Mouse (Mus musculus) hindbrain, postnatal 0 days (tissue): ENCODE measurements around the gene Tmem132b. TPM values are rescaled to one million over a fixed set of nuclear protein-coding genes. Genes with fewer than 3 reads are reported as not detected.
A peak's percentile ranks its signal among the peaks of the same experiment; 100 is the strongest.
"Not testable (repeated sequence)": the region's sequence is repeated elsewhere in the genome, so short reads cannot be mapped to it uniquely, and the experiment has no call there.

Experiments
- ATAC-seq: fragments of 200-750 bp; cut with Nextera tagmentation; 2 replicates; pipeline ENCODE4 v1.8.0; 2017; ENCODE audit warnings: mild to moderate bottlenecking, moderate TSS enrichment, moderate library complexity
- DNase-seq: peaks from one replicate; pipeline ENCODE4 v3.0.0-alpha.2; 2015; ENCODE audit warnings: low spot score
- H3K27ac ChIP-seq: fragments of 300-500 bp; sonication (generic); 2 replicates; pipeline ENCODE4 v1.5.1; 2014; ENCODE audit warnings: mild to moderate bottlenecking
- H3K27me3 ChIP-seq: fragments of 300-500 bp; sonication (generic); 2 replicates; pipeline ENCODE4 v1.6.1; 2014; ENCODE audit warnings: low read length, mixed read lengths; ENCODE audit not compliant: insufficient read depth
- H3K36me3 ChIP-seq: fragments of 300-500 bp; sonication (generic); 2 replicates; pipeline ENCODE4 v1.6.1; 2014; ENCODE audit warnings: low read length, mixed read lengths; ENCODE audit not compliant: insufficient read depth
- H3K4me1 ChIP-seq: fragments of 300-500 bp; sonication (generic); 2 replicates; pipeline ENCODE4 v1.6.1; 2014; ENCODE audit warnings: antibody characterized with exemption, low read length, mixed read lengths; ENCODE audit not compliant: insufficient read depth
- H3K4me2 ChIP-seq: fragments of 300-500 bp; sonication (generic); 2 replicates; pipeline ENCODE4 v1.6.1; 2014; ENCODE audit warnings: low read depth, mild to moderate bottlenecking, low read length, moderate library complexity, mixed read lengths
- H3K4me3 ChIP-seq: fragments of 300-500 bp; sonication (generic); 2 replicates; pipeline ENCODE4 v1.5.1; 2014; ENCODE audit warnings: low read length
- H3K9ac ChIP-seq: fragments of 300-500 bp; sonication (generic); replicated peaks from 2 replicates; pipeline ENCODE4 v1.6.1; 2014; ENCODE audit warnings: mild to moderate bottlenecking, low read length, moderate library complexity, mixed read lengths
- H3K9me3 ChIP-seq: fragments of 300-500 bp; sonication (generic); 2 replicates; pipeline ENCODE4 v1.6.1; 2016; ENCODE audit warnings: low read length, mixed read lengths
- CTCF ChIP-seq: IDR thresholded peaks from 2 replicates; pipeline ENCODE4 v1.5.1; 2016; ENCODE audit warnings: antibody characterized with exemption, control low read depth, low read depth
- WGBS: fragments of 180-500 bp; shearing (Covaris S2); extraction: QIAGEN DNeasy Blood & Tissue Kit; methylation state at CpG from one replicate; pipeline ENCODE4 v1.1.7; 2014; 5-methylcytosine and 5-hydroxymethylcytosine counted together
- polyA plus RNA-seq: library from polyadenylated mRNA; unstranded; fragments of >200 nt; fragmentation: Nextera tagmentation; extraction: Ambion mirVana; gene quantifications from 2 replicates; pipeline ENCODE4 v1.2.1, GENCODE M21; 2015
- total RNA-seq: library from RNA; depleted of rRNA; stranded (reverse); fragments of >200 nt; gene quantifications from 2 replicates; pipeline ENCODE4 v1.2.3, GENCODE M21; 2014

Tmem132b gene
- total and polyA plus RNA-seq, 2 experiments from 2014 or later, result 6.9 to 45.9 TPM

DNA sequence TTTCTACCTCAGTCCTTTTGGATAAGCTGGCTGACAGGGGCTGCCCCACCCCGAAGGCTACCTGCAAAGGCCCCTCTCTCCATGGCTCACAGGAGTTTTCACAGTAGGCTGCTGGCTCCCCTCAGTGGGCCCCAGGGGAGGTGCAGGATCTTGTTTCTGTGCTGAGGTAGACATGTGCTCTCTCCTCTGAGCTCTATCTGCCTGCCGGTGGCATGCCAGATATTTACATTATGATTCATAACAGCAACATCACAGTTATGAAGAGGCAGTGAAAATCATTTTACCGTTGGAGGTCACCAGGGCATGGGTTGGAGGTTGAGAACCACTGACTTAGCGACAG is 43.5 kb upstream of the Tmem132b start:
- Histone ChIP-seq H3K4me2 (no peak overlapping the region), H3K9ac (no peak overlapping the region), H3K27me3 (no peaks in the 10 kb centered on the region), H3K4me3 (no peak overlapping the region), H3K36me3 (peaks cover 17% of the 10 kb centered on the region; the same call in 1 of the 2 replicates), H3K27ac (peak overlapping the region; percentile 77), H3K4me1 (0 out of 2 replicates have a peak, but pooled peaks cover 5% of the 10 kb centered on the region), H3K9me3 (no peaks in the 10 kb centered on the region)
- 50% methylated on average over 4 of the region's 4 CpGs for WGBS
- DNase-seq (peak; percentile 46), ATAC-seq (no peak; the same call in 1 of the 2 replicates)
- TF ChIP-seq CTCF, result peak; percentile 39; the same call in 1 of the 2 replicates

DNA sequence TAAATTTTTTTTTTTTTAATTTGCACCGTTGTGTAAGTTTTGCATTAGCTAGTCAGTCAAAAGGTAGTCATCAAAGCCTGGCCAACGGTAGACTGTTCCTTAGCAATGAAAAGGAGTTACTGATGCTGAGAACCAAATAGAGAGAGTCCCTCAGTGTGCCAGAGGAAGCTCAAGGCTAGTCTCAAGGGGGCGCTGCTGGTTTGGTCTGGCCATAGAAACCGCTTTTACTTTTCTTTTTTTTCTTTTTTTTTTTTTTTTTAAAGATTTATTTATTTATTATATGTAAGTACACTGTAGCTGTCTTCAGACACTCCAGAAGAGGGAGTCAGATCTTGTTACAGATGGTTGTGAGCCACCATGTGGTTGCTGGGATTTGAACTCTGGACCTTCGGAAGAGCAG is 42.6 kb upstream of the Tmem132b start:
- not testable (repeated sequence) for DNase-seq, H3K4me2 ChIP-seq, ATAC-seq, H3K4me1 ChIP-seq, H3K4me3 ChIP-seq, H3K9ac ChIP-seq, H3K27ac ChIP-seq, H3K27me3 ChIP-seq, H3K9me3 ChIP-seq
- 92% methylated on average over 5 of the region's 5 CpGs for WGBS
- peaks cover 11% of the 10 kb centered on the region; the same call in 1 of the 2 replicates for H3K36me3 ChIP-seq

DNA sequence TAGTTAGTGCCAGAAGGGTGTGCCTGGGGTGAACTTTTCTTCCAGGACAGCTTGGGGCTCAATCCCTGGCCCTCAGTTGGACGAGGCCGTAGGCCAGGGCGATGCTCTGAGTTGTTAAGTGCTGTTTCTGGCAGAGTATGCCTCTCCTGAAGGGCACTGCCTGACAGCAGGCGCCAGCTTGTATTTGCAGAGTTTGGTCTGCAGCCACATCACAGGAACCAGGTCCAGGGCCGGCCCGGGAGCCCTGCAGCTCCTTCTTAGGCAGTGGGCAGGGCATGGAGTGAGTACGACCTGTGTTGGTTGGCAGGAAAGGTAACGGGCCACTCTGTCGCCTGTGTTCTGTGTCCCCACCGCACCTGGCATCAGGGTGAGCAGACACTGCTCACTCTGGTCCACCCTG is 40.5 kb upstream of the Tmem132b start:
- ATAC-seq (peak; percentile 25; the same call in 1 of the 2 replicates), DNase-seq (peak; percentile 54)
- 54% methylated on average over 10 of the region's 10 CpGs for WGBS
- H3K27me3 ChIP-seq, result no peaks in the 10 kb centered on the region
- no peak overlapping the region for H3K4me2 ChIP-seq
- TF ChIP-seq CTCF, result no peak
- H3K4me3 ChIP-seq, result no peak overlapping the region
- H3K27ac ChIP-seq, result peak overlapping the region; percentile 68
- H3K36me3 ChIP-seq, result peaks cover 4% of the 10 kb centered on the region; the same call in 1 of the 2 replicates
- 0 out of 2 replicates have a peak, but pooled peaks cover 5% of the 10 kb centered on the region for H3K4me1 ChIP-seq
- no peaks in the 10 kb centered on the region for H3K9me3 ChIP-seq
- no peak overlapping the region for H3K9ac ChIP-seq

DNA sequence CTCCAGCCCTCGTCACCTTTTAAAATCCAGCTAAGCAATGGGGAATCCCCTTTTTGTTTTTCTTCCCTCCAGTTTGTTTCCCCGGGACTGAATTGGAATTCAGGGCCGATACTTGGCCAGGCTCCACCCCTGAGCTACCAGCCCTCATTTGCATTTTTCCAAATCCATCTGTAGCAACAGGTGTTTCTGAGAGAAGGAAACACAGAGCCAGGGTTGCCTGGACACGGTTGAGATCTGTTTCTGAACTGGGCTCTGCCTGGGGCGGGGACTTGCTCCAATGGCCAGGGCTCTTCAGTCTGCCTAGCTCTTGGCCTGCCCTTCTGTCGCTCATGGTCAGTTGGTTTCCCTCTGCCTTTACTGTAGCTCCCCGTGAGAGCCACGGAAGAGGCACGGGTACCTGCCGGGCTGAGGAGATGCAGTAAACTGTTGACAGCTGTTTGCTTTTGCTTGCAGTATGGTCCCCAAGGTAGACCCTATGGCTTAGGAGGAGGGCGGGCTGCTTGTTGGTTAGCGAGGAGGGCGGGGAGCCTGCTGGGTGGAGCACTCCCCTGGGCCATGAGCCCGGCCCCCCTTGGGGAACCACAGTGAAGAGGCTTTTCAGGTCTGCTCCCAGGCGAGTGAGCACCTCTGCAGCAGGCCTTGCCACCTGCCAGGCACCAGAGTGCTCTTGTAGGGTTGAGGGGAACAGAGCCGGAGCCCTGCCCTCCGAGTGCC is 39.0 kb upstream of the Tmem132b start:
- H3K27ac ChIP-seq, result no peak overlapping the region; the same call in 1 of the 2 replicates
- H3K27me3 ChIP-seq, result no peaks in the 10 kb centered on the region
- DNase-seq, result peak; percentile 52
- ATAC-seq, result peak; percentile 46
- TF ChIP-seq CTCF, result no peak
- H3K4me3 ChIP-seq, result no peak overlapping the region
- no peaks in the 10 kb centered on the region for H3K9me3 ChIP-seq
- WGBS, result 42% methylated on average over 17 of the region's 17 CpGs
- peaks cover 4% of the 10 kb centered on the region; the same call in 1 of the 2 replicates for H3K36me3 ChIP-seq
- no peak overlapping the region for H3K9ac ChIP-seq
- no peak overlapping the region for H3K4me2 ChIP-seq
- 0 out of 2 replicates have a peak, but pooled peaks cover 5% of the 10 kb centered on the region for H3K4me1 ChIP-seq

DNA sequence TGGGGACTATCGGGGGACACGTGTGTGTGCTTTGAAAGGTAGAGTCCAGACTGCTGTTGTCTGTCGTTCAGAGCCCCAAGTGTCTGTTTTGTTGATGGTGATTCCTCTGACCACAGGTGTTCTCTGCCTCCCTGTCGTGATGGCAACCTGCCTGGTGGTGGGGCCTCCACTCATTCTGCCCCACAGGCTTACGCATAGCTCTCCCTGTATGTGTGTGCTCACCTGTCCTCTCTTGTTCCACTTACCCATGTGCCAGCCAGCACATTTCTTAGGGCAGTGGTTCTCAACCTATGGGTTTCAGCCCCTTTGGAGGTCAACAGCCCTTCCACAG is 38.5 kb upstream of the Tmem132b start:
- 0 out of 2 replicates have a peak, but pooled peaks cover 1% of the 10 kb centered on the region for H3K4me1 ChIP-seq
- H3K4me2 ChIP-seq, result no peak overlapping the region
- H3K9ac ChIP-seq, result no peak overlapping the region
- H3K9me3 ChIP-seq, result no peaks in the 10 kb centered on the region
- H3K27me3 ChIP-seq, result no peaks in the 10 kb centered on the region
- no peak for TF ChIP-seq CTCF
- peaks cover 4% of the 10 kb centered on the region; the same call in 1 of the 2 replicates for H3K36me3 ChIP-seq
- no peak overlapping the region for H3K4me3 ChIP-seq
- no peak overlapping the region for H3K27ac ChIP-seq
- no peak for ATAC-seq
- WGBS, result 67% methylated on average over 5 of the region's 5 CpGs
- DNase-seq, result no peak

DNA sequence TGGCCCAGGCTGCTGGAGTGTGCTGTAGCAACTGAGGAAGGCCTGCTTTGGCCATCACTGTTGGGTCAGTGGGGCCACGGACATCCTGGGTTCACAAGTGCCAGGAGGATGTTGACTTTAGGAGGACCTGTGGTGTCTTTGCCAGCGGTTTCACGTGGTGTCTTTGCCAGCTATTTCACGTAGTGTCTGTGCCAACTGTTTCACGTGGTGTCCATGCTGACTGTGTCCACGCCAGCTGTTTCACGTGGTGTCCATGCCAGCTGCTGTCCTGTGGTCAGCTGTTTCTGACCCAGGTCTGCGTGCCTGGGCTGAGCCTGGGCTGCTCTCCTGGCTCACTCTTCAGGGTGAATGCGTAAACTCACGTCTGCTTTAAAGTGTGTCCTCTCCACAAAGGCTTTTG is 35.9 kb upstream of the Tmem132b start:
- DNase-seq (no peak), ATAC-seq (no peak)
- H3K27ac ChIP-seq, result no peak overlapping the region
- H3K4me2 ChIP-seq, result no peak overlapping the region
- H3K36me3 ChIP-seq, result peaks cover 4% of the 10 kb centered on the region; the same call in 1 of the 2 replicates
- no peaks in the 10 kb centered on the region for H3K9me3 ChIP-seq
- 79% methylated on average over 10 of the region's 10 CpGs for WGBS
- H3K9ac ChIP-seq, result no peak overlapping the region
- H3K4me1 ChIP-seq, result no peaks in the 10 kb centered on the region
- no peak overlapping the region for H3K4me3 ChIP-seq
- H3K27me3 ChIP-seq, result no peaks in the 10 kb centered on the region
- TF ChIP-seq CTCF, result no peak

DNA sequence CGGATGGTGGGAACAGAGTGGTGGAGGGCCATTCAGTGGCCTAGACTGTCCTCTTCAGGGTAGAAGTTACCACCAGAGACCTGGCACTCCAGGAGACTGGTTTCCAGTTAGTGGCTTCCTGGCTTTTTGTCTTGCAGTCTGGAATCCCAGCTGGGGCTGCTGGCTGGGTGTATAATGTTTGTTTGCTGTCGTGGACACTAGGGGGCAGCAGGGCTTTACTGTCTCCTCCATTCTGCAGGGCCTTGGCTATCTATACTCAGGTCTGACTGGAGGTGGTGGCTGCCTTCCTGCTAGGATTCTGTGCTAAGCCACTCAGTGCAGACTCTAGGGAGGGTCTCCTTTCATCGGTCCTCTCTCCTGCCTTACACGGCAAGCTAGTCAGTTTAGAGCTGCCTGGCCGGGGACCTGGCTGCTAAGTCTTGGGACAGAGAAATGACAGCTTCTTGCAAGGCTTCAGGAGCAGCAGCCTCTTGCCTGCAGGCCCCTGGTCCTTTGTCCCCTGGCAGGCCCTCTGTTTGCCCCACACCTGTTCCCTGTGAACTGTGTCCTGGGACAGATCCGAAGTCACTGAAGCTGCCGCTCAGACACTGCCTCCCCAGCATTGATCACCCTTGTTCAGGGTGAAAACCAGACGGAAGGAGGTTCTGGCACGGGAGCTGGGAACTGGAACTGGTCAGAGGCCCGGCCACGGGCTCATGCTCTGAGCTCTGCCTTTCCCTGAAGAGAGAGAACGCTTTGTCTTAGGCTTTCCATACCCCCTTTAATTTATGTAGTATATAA is 33.6 kb upstream of the Tmem132b start:
- Histone ChIP-seq H3K9ac (no peak overlapping the region), H3K27ac (no peak overlapping the region), H3K36me3 (peaks cover 8% of the 10 kb centered on the region; the same call in 1 of the 2 replicates), H3K4me1 (no peaks in the 10 kb centered on the region), H3K27me3 (no peaks in the 10 kb centered on the region), H3K4me3 (no peak overlapping the region), H3K9me3 (no peaks in the 10 kb centered on the region), H3K4me2 (no peak overlapping the region)
- peak; percentile 82 for DNase-seq
- ATAC-seq, result peak; percentile 74
- 63% methylated on average over 12 of the region's 12 CpGs for WGBS
- TF ChIP-seq CTCF, result peak; percentile 79
